Mouse (Mus musculus): ENCODE data around the gene Bcl11b. TPM values are rescaled to one million over a fixed set of nuclear protein-coding genes. Genes with fewer than 3 reads are reported as not detected.

Gene Bcl11b
- polyA plus RNA-seq, 1 experiment, result not detected

- Histone ChIP-seq H3K4me2 (ENCODE audit: low read depth) (no peak overlapping the region), H3K36me3 (ENCODE audit: control insufficient read depth, insufficient read depth) (no peaks in the 10 kb centered on the region), H3ac (ENCODE audit: control insufficient read depth, insufficient read length) (no peak overlapping the region), H3K4me3 (no peak overlapping the region), H3K27me3 (ENCODE audit: control insufficient read depth, insufficient read depth, insufficient read length) (no peaks in the 10 kb centered on the region), H3K79me2 (ENCODE audit: control insufficient read depth, insufficient read depth) (no peaks in the 10 kb centered on the region)
- TF ChIP-seq TCF3 (IDR thresholded peaks at IDR 0.05; ENCODE audit: insufficient read length, low read depth) (no peak), USF1 (IDR thresholded peaks at IDR 0.05; ENCODE audit: low read depth) (no peak), CEBPB (IDR thresholded peaks at IDR 0.05; ENCODE audit: insufficient read depth, poor library complexity, severe bottlenecking) (no peak), MYOD1 (IDR thresholded peaks at IDR 0.05; ENCODE audit: control insufficient read depth in 1 of 3, insufficient read length in 2 of 3, low read depth in 2 of 3) (no peak), MYOG (IDR thresholded peaks at IDR 0.05; ENCODE audit: control insufficient read depth in 1 of 3, insufficient read depth in 1 of 3, insufficient read length in 2 of 3, low read depth in 2 of 3) (no peak), POLR2A (IDR thresholded peaks at IDR 0.05; ENCODE audit: insufficient read length, low read depth) (no peak), REST (IDR thresholded peaks at IDR 0.05; ENCODE audit: insufficient read depth, insufficient read length) (no peak), TCF12 (IDR thresholded peaks at IDR 0.05; ENCODE audit: insufficient read depth, poor library complexity, severe bottlenecking) (no peak), MAX (IDR thresholded peaks at IDR 0.05; ENCODE audit: low read depth) (no peak), POLR2AphosphoS2 (IDR thresholded peaks at IDR 0.05; ENCODE audit: insufficient read length, low read depth) (no peak)
Measured at GRCm38 (mm10) chr12:107928464-107928901, 74.9 kb downstream of the Bcl11b start.

- TF ChIP-seq POLR2AphosphoS2 (IDR thresholded peaks at IDR 0.05; ENCODE audit: insufficient read length, low read depth), result no peak
- no peak for TF ChIP-seq REST (IDR thresholded peaks at IDR 0.05; ENCODE audit: insufficient read depth, insufficient read length)
- H3K79me2 ChIP-seq (ENCODE audit: control insufficient read depth, insufficient read depth), result no peaks in the 10 kb centered on the region
- H3K27me3 ChIP-seq (ENCODE audit: control insufficient read depth, insufficient read depth, insufficient read length), result no peaks in the 10 kb centered on the region
- H3ac ChIP-seq (ENCODE audit: control insufficient read depth, insufficient read length), result no peak overlapping the region
- no peak overlapping the region for H3K4me3 ChIP-seq
- no peak overlapping the region for H3K4me2 ChIP-seq (ENCODE audit: low read depth)
- no peaks in the 10 kb centered on the region for H3K36me3 ChIP-seq (ENCODE audit: control insufficient read depth, insufficient read depth)
Measured at GRCm38 (mm10) chr12:107927961-107928431, 75.4 kb downstream of the Bcl11b start.

DNA sequence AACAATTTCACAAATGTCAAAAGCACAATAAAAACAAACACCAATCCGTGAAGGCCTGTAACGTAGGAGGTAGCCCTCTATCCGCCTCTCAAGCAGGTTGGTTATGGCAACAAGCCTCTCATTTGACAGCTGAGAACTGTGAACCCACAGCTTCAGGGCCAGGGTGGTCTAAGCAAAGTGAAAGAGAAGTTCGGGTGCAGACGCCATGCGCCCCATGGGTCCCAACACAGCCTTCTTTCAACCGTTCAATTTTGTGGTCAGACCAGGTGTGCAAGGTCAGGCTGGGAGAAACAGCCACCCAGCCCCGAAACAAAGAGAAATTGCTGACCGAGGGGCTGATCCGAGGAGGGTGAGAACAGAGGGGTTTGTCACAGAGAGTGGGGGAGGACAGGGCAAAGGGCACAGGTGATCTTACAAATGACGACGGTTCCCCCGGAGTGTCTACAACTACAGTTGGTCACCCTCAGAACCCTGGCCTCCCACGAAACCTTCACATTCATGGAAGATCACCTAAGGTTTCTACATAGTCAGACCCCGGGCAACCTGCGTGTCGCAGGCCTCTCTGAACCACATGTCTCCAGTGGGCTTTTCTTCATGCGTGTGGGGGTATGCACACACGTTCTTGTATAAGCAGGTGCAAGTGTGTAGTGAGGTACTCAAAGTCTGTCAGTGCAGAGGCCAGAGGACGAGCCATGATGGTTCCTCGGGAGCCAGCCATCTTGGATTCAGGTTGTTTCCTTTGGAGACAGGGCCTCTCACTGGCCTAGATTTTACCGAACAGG, 77.1 kb downstream of the Bcl11b start:
- Histone ChIP-seq H3K4me3 (no peak overlapping the region), H3K79me2 (ENCODE audit: control insufficient read depth, insufficient read depth) (no peaks in the 10 kb centered on the region), H3K36me3 (ENCODE audit: control insufficient read depth, insufficient read depth) (no peaks in the 10 kb centered on the region), H3K27me3 (ENCODE audit: control insufficient read depth, insufficient read depth, insufficient read length) (no peaks in the 10 kb centered on the region), H3K4me2 (ENCODE audit: low read depth) (no peak overlapping the region), H3ac (ENCODE audit: control insufficient read depth, insufficient read length) (no peak overlapping the region)
- no peak for TF ChIP-seq TCF3 (IDR thresholded peaks at IDR 0.05; ENCODE audit: insufficient read length, low read depth)
- TF ChIP-seq POLR2AphosphoS2 (IDR thresholded peaks at IDR 0.05; ENCODE audit: insufficient read length, low read depth), result no peak
- TF ChIP-seq CEBPB (IDR thresholded peaks at IDR 0.05; ENCODE audit: insufficient read depth, poor library complexity, severe bottlenecking), result no peak
- TF ChIP-seq MAX (IDR thresholded peaks at IDR 0.05; ENCODE audit: low read depth), result no peak
- TF ChIP-seq MYOG (IDR thresholded peaks at IDR 0.05; ENCODE audit: control insufficient read depth in 1 of 3, insufficient read depth in 1 of 3, insufficient read length in 2 of 3, low read depth in 2 of 3), result no peak
- TF ChIP-seq USF1 (IDR thresholded peaks at IDR 0.05; ENCODE audit: low read depth), result no peak
- no peak for TF ChIP-seq MYOD1 (IDR thresholded peaks at IDR 0.05; ENCODE audit: control insufficient read depth in 1 of 3, insufficient read length in 2 of 3, low read depth in 2 of 3)
- no peak for TF ChIP-seq TCF12 (IDR thresholded peaks at IDR 0.05; ENCODE audit: insufficient read depth, poor library complexity, severe bottlenecking)
- TF ChIP-seq POLR2A (IDR thresholded peaks at IDR 0.05; ENCODE audit: insufficient read length, low read depth), result no peak
- TF ChIP-seq SRF (IDR thresholded peaks at IDR 0.05; ENCODE audit: control insufficient read depth, insufficient read length, low read depth), result no peak
- no peak for TF ChIP-seq E2F4 (IDR thresholded peaks at IDR 0.05; ENCODE audit: insufficient read depth)
- TF ChIP-seq REST (IDR thresholded peaks at IDR 0.05; ENCODE audit: insufficient read depth, insufficient read length), result no peak

- no peak overlapping the region for H3ac ChIP-seq (ENCODE audit: control insufficient read depth, insufficient read length)
- no peaks in the 10 kb centered on the region for H3K79me2 ChIP-seq (ENCODE audit: control insufficient read depth, insufficient read depth)
- H3K4me3 ChIP-seq, result no peak overlapping the region
- TF ChIP-seq TCF3 (IDR thresholded peaks at IDR 0.05; ENCODE audit: insufficient read length, low read depth) (no peak), E2F4 (IDR thresholded peaks at IDR 0.05; ENCODE audit: insufficient read depth) (no peak), MYOG (IDR thresholded peaks at IDR 0.05; ENCODE audit: control insufficient read depth in 1 of 3, insufficient read depth in 1 of 3, insufficient read length in 2 of 3, low read depth in 2 of 3) (no peak), REST (IDR thresholded peaks at IDR 0.05; ENCODE audit: insufficient read depth, insufficient read length) (no peak), TCF12 (IDR thresholded peaks at IDR 0.05; ENCODE audit: insufficient read depth, poor library complexity, severe bottlenecking) (no peak), USF1 (IDR thresholded peaks at IDR 0.05; ENCODE audit: low read depth) (no peak), CEBPB (IDR thresholded peaks at IDR 0.05; ENCODE audit: insufficient read depth, poor library complexity, severe bottlenecking) (no peak), SRF (IDR thresholded peaks at IDR 0.05; ENCODE audit: control insufficient read depth, insufficient read length, low read depth) (no peak), MAX (IDR thresholded peaks at IDR 0.05; ENCODE audit: low read depth) (no peak)
- no peaks in the 10 kb centered on the region for H3K27me3 ChIP-seq (ENCODE audit: control insufficient read depth, insufficient read depth, insufficient read length)
- no peak overlapping the region for H3K4me2 ChIP-seq (ENCODE audit: low read depth)
- H3K36me3 ChIP-seq (ENCODE audit: control insufficient read depth, insufficient read depth), result no peaks in the 10 kb centered on the region
Measured at GRCm38 (mm10) chr12:107924696-107925095, 78.7 kb downstream of the Bcl11b start.

- Histone ChIP-seq H3ac (ENCODE audit: control insufficient read depth, insufficient read length) (no peak overlapping the region), H3K27me3 (ENCODE audit: control insufficient read depth, insufficient read depth, insufficient read length) (no peaks in the 10 kb centered on the region), H3K4me3 (no peak overlapping the region), H3K79me2 (ENCODE audit: control insufficient read depth, insufficient read depth) (no peaks in the 10 kb centered on the region), H3K36me3 (ENCODE audit: control insufficient read depth, insufficient read depth) (no peaks in the 10 kb centered on the region), H3K4me2 (ENCODE audit: low read depth) (no peak overlapping the region)
- no peak for TF ChIP-seq POLR2AphosphoS2 (IDR thresholded peaks at IDR 0.05; ENCODE audit: insufficient read length, low read depth)
- no peak for TF ChIP-seq MYOG (IDR thresholded peaks at IDR 0.05; ENCODE audit: control insufficient read depth in 1 of 3, insufficient read depth in 1 of 3, insufficient read length in 2 of 3, low read depth in 2 of 3)
- no peak for TF ChIP-seq POLR2A (IDR thresholded peaks at IDR 0.05; ENCODE audit: insufficient read length, low read depth)
- TF ChIP-seq TCF12 (IDR thresholded peaks at IDR 0.05; ENCODE audit: insufficient read depth, poor library complexity, severe bottlenecking), result no peak
- no peak for TF ChIP-seq TCF3 (IDR thresholded peaks at IDR 0.05; ENCODE audit: insufficient read length, low read depth)
Measured at GRCm38 (mm10) chr12:107923963-107924362, 79.4 kb downstream of the Bcl11b start.

Measured in myocyte (in vitro differentiated cells).